Mouse (Mus musculus): ENCODE data around the gene Celsr1.

Celsr1 gene

DNA sequence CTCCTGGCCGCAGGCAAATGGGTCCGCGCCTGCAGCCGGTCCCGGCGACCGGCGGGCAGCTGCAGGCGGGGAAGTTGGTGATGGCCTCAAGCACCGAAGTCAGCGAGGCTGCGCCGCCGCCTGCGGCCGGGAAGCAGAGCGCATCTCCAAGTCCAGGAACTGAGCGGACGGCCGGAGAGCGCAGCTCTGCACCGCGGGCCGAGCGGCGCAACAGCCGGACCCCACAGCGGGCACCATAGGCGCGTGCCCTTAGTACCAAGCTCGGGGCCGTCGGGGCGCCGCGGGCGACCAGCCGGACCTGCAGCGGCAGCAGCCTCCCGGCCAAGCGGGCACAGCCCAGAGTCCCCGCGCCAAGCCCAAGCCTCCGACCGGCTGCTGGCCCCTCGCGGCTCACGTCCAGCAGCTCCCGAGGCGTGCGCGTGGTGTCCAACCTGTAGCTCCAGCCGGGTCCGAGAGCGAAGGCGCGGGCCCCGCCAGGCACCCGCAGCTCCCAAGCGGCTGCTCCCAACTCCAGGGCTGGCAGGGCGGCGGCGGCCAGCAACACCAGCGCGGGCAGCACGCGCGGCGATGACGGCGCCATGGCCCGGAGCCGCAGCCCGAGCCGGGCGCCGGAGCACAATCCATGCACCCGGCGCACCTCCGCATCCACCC, at the start of gene Celsr1:
TSS of gene Celsr1 (minus strand) at position 587 of the 651 bp plus-strand sequence.
- H3K27me3 ChIP-seq (ENCODE audit: control insufficient read depth, insufficient read depth, low read length, poor library complexity, severe bottlenecking): no peaks in the 10 kb centered on the region
- H3K36me3 ChIP-seq (ENCODE audit: control insufficient read depth, insufficient read depth, low read length, poor library complexity, severe bottlenecking): no peaks in the 10 kb centered on the region
- DNase-seq (ENCODE audit: low read depth, low spot score): no peak

DNA sequence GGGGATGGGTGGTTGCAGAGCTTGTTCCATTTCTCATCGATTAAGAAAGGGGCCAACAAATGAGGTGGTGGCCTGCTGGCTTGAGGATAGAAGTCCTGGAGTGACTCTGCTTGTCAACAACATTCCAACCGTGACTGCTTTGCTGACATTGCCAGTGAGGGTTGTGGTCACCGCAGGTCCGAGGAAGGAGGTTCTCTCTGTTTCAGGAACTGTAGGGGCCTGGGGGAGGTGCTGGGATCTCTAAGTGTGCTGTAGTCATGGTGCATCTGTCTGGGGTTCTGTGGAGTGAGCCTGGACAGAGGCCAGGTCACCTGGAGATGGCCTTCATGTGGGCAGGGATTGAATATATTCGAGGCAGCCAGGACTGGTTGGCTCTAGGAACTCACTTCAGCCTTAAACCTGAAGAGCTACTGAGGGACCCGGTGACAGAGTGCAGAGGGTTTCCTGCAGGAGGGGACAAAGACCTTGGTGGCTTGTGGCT, 49.7 kb upstream of the Celsr1 start:
- H3K36me3 ChIP-seq (ENCODE audit: control insufficient read depth, insufficient read depth, low read length, poor library complexity, severe bottlenecking): no peaks in the 10 kb centered on the region
- no peak for DNase-seq (ENCODE audit: low read depth, low spot score)
- H3K27me3 ChIP-seq (ENCODE audit: control insufficient read depth, insufficient read depth, low read length, poor library complexity, severe bottlenecking): no peaks in the 10 kb centered on the region

DNA sequence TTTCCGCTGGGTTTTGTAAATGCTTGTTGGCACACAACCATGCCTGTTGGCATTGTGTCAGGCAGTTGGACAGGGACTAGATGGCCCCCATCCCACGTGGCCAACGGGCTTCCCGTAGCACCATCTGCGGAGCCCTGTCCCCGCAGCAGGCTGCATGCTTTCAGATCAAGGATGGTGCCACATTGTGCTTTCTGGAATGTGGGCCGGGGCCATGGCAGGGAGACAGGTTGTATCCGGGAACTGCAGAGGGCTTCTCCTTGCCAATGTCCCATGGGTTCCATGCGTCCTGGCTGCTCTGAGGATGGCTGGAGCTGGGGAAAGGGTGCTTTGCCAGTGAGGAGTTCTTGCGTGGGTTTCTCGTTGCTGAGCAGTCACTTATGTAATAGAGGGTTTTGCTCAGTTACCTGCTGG, 49.0 kb upstream of the Celsr1 start:
- no peaks in the 10 kb centered on the region for H3K27me3 ChIP-seq (ENCODE audit: control insufficient read depth, insufficient read depth, low read length, poor library complexity, severe bottlenecking)
- H3K36me3 ChIP-seq (ENCODE audit: control insufficient read depth, insufficient read depth, low read length, poor library complexity, severe bottlenecking): no peaks in the 10 kb centered on the region
- no peak for DNase-seq (ENCODE audit: low read depth, low spot score)

DNA sequence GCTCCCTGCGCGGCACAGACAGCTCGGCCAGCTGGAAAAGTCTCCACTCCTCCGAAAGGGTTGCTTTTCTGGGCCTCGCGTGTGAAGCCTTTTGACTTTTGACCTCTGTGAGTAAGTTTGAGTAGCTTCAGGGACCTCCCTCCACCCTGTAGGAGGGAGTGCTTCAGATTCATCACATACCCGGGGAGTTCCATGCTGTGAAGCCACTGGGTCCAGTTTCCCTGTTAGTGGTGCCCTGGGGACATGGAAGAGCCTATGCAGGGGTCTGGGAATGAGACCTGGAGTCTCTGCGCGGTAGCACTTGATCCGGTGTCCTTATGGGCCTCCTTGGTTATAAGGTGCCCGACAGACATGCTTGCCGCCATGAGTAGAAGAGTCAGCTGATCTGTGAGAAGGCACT, 48.1 kb upstream of the Celsr1 start:
- H3K36me3 ChIP-seq (ENCODE audit: control insufficient read depth, insufficient read depth, low read length, poor library complexity, severe bottlenecking): no peaks in the 10 kb centered on the region
- DNase-seq (ENCODE audit: low read depth, low spot score): no peak
- no peaks in the 10 kb centered on the region for H3K27me3 ChIP-seq (ENCODE audit: control insufficient read depth, insufficient read depth, low read length, poor library complexity, severe bottlenecking)

- H3K27me3 ChIP-seq (ENCODE audit: control insufficient read depth, insufficient read depth, low read length, poor library complexity, severe bottlenecking): no peaks in the 10 kb centered on the region
- H3K36me3 ChIP-seq (ENCODE audit: control insufficient read depth, insufficient read depth, low read length, poor library complexity, severe bottlenecking): no peaks in the 10 kb centered on the region
- no peak for DNase-seq (ENCODE audit: low read depth, low spot score)
Observed at GRCm38 (mm10) chr15:86080408-86080807, 46.8 kb upstream of the Celsr1 start.

DNA sequence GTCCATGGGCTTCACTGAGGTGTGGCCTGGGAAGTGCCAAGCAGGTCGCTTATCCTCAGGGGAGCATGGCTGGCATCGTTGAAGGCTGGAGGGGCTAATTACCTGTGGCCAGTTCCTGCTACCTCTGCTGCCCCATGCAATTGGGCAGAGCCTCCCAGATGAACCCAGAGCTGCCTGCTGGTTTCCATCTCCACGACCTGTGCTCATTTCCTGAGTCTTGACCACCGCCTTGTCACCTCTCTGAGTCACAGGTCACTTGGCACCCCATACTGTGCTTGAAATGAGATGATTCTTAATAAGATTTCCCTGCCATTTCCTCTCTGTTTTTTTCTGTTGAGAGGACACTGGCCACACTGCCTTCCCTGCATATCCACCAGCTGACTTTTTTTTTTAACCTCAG, 46.3 kb upstream of the Celsr1 start:
- H3K27me3 ChIP-seq (ENCODE audit: control insufficient read depth, insufficient read depth, low read length, poor library complexity, severe bottlenecking): no peaks in the 10 kb centered on the region
- no peak for DNase-seq (ENCODE audit: low read depth, low spot score)
- H3K36me3 ChIP-seq (ENCODE audit: control insufficient read depth, insufficient read depth, low read length, poor library complexity, severe bottlenecking): no peaks in the 10 kb centered on the region

DNA sequence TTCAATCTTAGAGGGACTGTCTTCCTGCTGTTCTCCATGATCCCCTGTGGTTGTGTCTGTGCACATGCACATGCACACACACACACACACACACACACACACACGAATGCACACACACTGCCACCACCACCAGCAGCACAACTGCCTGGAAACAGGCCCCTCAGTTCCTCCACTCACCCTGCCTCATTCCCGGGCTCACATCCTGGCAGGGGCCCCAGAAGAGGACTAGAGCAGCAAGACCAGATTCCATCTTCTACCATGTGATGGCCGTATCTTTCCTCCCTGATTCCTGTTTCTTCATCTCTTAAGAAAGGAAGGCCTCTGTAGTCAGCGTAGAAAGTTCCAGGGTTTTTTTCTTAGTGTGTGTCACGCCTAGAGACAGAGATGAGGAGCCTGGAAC, 45.9 kb upstream of the Celsr1 start:
- Histone ChIP-seq H3K36me3 (ENCODE audit: control insufficient read depth, insufficient read depth, low read length, poor library complexity, severe bottlenecking) (no peaks in the 10 kb centered on the region), H3K27me3 (ENCODE audit: control insufficient read depth, insufficient read depth, low read length, poor library complexity, severe bottlenecking) (no peaks in the 10 kb centered on the region)
- DNase-seq (ENCODE audit: low read depth, low spot score): no peak

GRCm38 (mm10) chr15:86078481-86079216, 45.1 kb upstream of the Celsr1 start:
- Histone ChIP-seq H3K27me3 (ENCODE audit: control insufficient read depth, insufficient read depth, low read length, poor library complexity, severe bottlenecking) (no peaks in the 10 kb centered on the region), H3K36me3 (ENCODE audit: control insufficient read depth, insufficient read depth, low read length, poor library complexity, severe bottlenecking) (no peaks in the 10 kb centered on the region)
- no peak for DNase-seq (ENCODE audit: low read depth, low spot score)

DNA sequence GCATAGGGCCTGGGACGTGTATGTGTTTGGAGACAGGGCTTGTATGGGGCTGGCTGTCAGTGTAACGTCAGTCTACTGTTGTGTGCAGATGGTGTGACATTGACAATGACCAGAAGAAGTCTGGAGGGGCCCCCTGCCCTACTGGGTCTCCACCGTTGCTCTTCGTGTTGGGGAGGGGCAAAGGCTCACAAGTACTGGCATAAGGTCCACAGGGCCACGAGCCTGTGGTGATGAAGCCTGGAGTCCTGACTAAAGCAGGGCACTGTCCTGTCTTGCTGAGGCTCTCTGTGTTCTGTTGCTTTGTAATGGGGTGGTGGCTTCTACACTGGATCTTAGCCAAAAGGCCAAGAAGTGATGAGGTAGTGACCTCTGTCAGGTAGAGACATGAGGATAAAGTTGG, 44.4 kb upstream of the Celsr1 start:
- H3K36me3 ChIP-seq (ENCODE audit: control insufficient read depth, insufficient read depth, low read length, poor library complexity, severe bottlenecking): no peaks in the 10 kb centered on the region
- H3K27me3 ChIP-seq (ENCODE audit: control insufficient read depth, insufficient read depth, low read length, poor library complexity, severe bottlenecking): no peaks in the 10 kb centered on the region
- DNase-seq (ENCODE audit: low read depth, low spot score): no peak

DNA sequence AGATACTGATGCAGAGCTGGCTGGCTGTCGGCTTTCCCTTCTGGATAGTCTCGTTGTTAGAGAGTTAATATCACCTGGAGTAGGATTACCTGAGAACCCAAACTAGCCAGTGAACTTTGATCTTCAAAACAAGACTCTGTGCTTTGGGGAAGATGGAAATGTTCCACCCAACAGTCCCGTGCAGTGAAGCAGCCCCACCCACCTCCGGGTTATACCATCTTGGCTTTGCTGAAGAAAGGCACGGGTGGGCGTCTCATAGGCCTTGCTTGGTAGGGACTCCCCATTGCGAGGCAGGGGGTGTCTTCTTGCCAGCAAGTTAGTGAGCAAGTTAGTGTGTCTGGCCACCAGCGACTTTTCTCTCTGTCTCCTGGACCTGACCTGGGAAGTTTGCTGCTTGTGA, 42.8 kb upstream of the Celsr1 start:
- no peak for DNase-seq (ENCODE audit: low read depth, low spot score)

DNA sequence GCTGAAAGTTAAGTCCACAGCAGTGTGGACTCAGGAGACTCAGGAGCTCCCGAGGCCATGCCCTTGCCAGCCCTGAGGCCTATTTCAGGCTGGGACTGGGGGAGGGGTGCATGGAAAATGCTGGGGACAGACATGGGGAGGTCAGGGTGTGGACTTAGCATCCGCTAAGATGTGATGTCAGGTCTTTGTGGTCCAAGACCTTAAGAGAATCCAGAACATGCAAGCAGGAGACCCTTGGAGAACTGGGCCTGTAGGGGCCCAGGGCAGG, 42.4 kb upstream of the Celsr1 start:
- H3K36me3 ChIP-seq (ENCODE audit: control insufficient read depth, insufficient read depth, low read length, poor library complexity, severe bottlenecking): no peaks in the 10 kb centered on the region
- DNase-seq (ENCODE audit: low read depth, low spot score): no peak
- H3K27me3 ChIP-seq (ENCODE audit: control insufficient read depth, insufficient read depth, low read length, poor library complexity, severe bottlenecking): no peaks in the 10 kb centered on the region

More for the DNA sequence above, 42.8 kb upstream of the Celsr1 start:
- H3K36me3 ChIP-seq (ENCODE audit: control insufficient read depth, insufficient read depth, low read length, poor library complexity, severe bottlenecking): no peaks in the 10 kb centered on the region
- no peaks in the 10 kb centered on the region for H3K27me3 ChIP-seq (ENCODE audit: control insufficient read depth, insufficient read depth, low read length, poor library complexity, severe bottlenecking)

DNA sequence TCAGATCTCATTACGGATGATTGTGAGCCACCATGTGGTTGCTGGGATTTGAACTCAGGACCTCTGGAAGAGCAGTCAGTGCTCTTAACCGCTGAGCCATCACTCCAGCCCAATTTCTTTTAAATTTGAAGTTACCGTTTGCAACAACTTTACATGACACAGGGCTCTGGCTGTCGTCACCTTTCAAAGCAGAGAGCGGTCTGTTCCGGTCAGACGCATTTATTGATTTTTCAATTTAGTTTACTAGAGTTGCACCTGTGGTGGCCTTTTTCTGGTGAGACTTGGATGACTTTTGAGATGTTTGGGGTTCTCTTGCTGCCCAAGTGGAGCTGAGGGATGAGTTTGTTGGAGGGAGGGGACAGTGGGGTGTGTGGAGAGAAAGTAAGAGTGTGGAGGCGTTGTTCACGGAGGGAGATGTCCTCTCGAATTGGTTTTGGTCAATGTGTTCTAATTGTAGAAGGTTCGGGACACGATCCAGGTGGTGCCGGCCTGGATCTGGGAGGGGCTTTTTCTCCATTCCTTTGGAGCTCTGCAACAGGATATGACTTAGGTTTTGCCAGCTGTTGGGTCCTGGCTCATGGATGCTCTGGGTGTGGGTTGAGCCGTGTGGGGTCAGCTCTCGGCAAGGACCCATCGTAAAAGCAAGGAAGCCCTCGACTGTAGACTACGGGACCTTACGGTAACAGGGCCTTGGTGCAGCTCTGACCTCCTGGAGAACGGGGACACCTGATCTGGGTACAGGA, 41.9 kb upstream of the Celsr1 start:
- DNase-seq (ENCODE audit: low read depth, low spot score): no peak
- Histone ChIP-seq H3K27me3 (ENCODE audit: control insufficient read depth, insufficient read depth, low read length, poor library complexity, severe bottlenecking) (no peaks in the 10 kb centered on the region), H3K36me3 (ENCODE audit: control insufficient read depth, insufficient read depth, low read length, poor library complexity, severe bottlenecking) (no peaks in the 10 kb centered on the region)

- H3K27me3 ChIP-seq (ENCODE audit: control insufficient read depth, insufficient read depth, low read length, poor library complexity, severe bottlenecking): no peaks in the 10 kb centered on the region
- no peak for DNase-seq (ENCODE audit: low read depth, low spot score)
- no peaks in the 10 kb centered on the region for H3K36me3 ChIP-seq (ENCODE audit: control insufficient read depth, insufficient read depth, low read length, poor library complexity, severe bottlenecking)
Observed at GRCm38 (mm10) chr15:86074171-86074937, 40.8 kb upstream of the Celsr1 start.

DNA sequence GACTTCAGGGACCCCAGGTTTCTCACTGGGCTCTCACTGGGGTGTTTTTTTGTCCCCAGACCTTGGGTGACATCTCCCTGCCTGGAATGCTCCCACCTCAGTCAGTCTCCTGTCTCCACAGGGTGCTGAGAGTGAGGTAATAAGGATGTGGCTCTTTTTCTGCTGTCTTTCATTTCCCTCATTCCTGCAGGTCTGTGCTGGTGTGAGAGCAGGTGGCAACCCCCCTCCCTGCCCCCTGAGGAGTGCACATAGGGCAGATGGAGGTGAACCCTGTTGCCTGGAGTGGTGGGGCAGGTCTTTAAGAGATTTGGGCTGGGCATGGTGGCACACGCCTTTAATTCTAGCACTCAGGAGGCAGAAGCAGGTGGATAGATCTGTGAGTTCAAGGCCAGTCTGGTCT, 37.6 kb upstream of the Celsr1 start:
- Histone ChIP-seq H3K27me3 (ENCODE audit: control insufficient read depth, insufficient read depth, low read length, poor library complexity, severe bottlenecking) (no peaks in the 10 kb centered on the region), H3K36me3 (ENCODE audit: control insufficient read depth, insufficient read depth, low read length, poor library complexity, severe bottlenecking) (no peaks in the 10 kb centered on the region)
- no peak for DNase-seq (ENCODE audit: low read depth, low spot score)

DNA sequence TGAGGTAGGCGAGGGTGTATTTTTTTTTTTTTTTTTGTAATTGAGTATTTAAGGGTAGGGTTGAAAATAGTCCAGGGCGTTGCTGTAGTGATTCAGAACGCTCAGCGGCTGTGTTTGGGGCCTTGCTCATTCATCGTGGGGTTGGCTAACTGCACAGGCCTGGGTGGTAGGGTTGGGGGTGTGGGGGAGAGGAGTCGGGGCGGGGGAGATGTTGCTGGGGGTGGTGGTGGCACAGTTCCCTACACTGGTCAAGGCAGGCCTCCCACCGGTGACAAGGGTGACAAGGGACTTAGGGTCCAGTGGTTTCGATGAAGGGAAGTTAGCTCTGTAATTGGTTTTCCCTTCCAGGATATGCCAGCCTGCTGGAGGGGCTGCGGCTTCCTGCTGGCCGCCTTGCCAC, 36.8 kb upstream of the Celsr1 start:
- Histone ChIP-seq H3K36me3 (ENCODE audit: control insufficient read depth, insufficient read depth, low read length, poor library complexity, severe bottlenecking) (no peaks in the 10 kb centered on the region), H3K27me3 (ENCODE audit: control insufficient read depth, insufficient read depth, low read length, poor library complexity, severe bottlenecking) (no peaks in the 10 kb centered on the region)

More for the DNA sequence above, 36.8 kb upstream of the Celsr1 start:
- DNase-seq (ENCODE audit: low read depth, low spot score): no peak
